Mouse (Mus musculus) T-helper 17 cell (primary cell): ENCODE measurements at regions not wholly inside any gene's neighbourhood (a gene's known extent, or its start where the extent isn't known, plus 50 kb on each side); places are given as distances from the start of the nearest gene placed in this dataset.

Experiments
- in situ Hi-C, 2 experiments: fragments of 300-600 bp; cut with MboI, MseI; formaldehyde crosslinking; loops; 1 replicate in 1 of 2; 2 replicates in 1 of 2; pipeline ENCODE4 v1.15.1; 2025; ENCODE audit warnings: high pct_unique_total_duplicates in 2 of 2

DNA sequence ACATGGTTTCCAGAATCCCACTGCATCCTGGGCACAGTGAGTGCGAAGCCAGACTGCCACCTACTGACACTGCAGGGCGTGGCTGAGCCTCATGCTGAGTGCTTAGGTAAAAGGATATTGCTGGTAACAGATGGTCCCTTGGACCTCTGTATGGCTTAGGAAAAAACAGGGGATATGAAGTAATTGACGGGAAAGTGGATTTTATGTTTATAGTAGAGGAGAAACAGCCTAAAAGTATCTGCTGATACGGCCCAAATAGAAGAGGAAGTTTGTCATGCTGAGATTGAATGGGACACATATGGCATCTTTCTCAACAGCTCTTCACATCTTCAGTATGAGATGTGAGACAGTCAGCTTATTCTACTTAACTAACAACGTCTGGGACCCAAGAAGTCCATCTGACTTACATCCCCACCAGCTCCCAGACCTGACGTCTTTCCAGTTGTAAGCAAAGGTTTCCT lies 182.1 kb downstream of the Rap2a start:
- in situ Hi-C loops, result no loop called here

DNA sequence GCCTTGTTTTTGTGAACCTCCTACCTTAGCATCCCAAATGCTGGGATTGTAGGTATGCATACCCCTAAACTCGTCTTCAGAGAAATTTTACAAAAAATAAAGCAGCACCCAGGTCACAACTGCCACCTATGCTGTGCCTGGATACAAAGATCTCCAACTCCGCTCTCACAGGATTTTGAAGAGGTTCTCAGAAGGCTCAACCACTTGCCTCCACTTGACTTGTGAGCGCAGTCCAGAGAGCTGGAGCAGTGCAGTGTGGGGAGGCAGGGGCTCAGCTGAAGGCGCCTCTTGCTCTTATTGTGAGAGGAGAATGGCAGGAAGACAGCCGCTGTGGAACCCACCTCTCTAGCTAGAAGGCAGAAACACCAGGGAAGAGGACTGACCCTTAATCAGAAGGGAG lies 182.9 kb downstream of the Rap2a start:
- in situ Hi-C loops, result no loop called here

DNA sequence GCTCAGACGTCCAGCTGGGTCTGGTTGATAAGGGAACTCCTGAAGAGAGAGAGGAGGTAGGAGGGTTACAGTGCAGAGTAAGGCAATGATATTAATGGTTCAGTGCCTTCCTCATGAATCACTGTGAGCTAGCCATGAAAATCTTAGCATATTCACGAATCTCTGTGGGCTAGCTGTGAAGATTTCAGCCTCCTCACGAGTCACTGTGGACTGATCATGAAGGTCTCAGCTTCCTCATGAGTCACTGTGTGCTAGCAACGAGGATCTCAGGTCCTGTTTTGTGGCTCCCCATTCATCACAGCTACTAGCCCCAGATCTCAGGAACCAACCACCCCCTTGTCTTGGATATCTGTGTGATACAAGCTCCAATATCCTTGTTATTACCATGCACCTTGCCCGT lies 191.4 kb downstream of the Rap2a start:
- in situ Hi-C loops, result loop anchor here in 1 of 2 experiments (5.0 kb wide), 1 partner anchor 417 kb away; no protein-coding TSS in a partner anchor

DNA sequence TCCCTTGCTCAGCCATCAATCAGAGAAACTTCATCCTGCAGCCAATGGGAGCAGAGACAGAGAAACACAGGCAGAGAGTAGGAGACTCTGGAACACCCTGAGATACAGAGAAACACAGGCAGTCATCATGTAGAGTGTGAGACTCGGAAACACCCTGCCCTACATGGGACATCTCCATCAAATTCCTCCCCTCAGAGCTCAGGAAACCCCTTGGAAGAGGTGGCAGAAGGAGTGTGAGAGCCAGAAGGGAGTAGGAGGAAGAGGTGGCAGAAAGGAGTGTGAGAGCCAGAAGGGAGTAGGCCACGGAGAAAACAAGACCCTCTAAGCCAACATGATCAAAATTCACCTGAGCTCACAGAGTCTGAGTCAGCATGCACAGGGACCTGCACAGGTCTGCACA lies 197.5 kb downstream of the Rap2a start:
- in situ Hi-C loops, result no loop called here

DNA sequence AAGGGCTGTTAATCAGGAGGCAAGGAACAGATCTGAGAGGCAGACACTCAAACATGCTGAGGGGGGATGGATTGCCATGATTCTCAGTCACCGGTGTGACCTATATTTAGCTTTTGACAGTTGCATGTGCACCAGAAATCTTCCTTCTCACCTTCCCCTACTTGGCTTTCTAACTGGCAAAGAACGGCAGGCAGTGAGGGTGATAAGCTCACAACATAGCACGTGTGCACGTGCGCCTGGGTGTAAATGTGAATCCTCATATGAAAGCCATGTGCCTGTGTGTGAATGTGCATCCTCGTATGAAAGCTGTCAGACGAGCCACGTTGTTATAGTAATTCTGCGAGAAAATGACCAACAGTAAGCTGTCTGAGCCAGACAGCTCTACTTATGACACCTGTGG lies 200.3 kb downstream of the Rap2a start:
- in situ Hi-C loops, result no loop called here

DNA sequence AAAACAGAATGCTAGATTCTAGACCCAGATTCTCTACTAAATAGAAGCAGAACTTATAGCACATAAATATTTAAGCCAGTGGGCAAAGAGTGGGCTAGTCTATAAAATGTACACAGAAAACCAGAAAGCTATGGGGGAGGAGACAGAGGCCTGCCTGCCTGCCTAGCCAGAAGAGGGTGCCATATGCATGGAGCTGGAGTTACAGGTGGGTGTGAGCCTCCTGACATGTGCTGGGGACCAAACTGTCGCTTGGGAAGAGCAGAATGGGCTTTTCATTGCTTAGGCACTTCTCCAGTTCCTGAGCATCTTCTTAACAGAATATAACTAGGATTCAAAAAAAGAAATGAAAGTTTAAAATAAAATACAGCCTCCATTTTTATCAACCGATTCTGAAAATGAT lies 200.8 kb downstream of the Rap2a start:
- in situ Hi-C loops, result no loop called here

DNA sequence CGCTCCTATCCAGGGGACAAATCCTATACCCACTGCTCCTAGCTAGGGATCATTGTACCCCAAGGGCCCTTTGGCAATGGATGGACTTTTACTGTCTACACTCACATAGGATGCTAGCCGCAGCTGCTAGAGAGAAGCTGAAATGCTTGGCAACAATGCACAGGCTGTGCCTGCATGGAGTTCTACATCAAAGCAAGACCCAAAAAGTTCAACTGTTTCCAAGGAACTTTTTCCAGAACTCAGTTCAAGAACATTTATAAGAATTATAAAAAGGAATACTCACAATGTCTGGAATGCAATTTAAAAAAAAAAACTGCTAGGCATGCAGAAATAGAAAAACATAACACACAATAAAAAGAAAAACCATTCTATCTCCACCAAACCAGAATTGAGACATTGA lies 202.0 kb downstream of the Rap2a start:
- in situ Hi-C loops, result no loop called here

DNA sequence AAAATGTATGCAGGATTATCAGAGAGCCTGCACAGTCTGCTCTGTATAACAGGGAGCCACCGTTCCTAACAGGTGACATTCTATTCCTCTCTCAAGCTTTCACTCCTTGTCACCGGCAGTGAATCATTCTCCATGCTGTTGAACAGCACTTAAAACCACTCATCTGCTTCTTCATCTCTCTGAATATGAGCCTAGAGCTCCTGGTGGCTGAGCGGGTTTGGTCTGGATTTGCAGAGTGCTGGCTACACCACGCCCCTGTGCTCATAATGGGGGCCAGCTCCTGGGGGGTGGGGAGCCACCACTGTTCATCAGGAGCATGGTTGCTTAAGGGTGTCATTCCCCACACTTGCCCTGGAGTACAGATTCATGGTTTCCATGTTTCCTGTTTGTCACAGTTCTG lies 207.0 kb downstream of the Rap2a start:
- in situ Hi-C loops, result no loop called here

DNA sequence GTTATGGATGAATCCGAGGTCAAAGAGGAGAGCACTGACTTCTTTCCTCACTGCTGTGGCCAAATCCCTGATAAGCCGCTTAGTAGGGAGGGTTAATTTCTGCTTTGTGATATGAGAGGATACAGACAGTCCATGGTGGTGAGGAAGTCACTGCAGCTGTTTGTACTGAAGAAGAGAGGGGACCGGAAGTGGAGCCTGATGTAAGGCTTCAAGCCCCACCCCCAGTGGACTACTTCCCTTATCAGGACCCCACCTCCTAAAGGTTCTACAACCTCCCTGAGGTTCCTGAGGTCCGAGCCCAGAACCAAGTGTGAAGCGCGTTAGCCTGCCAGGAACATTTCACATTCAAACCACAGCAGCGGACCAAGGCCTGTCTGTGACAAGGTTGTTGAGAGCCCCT lies 207.6 kb downstream of the Rap2a start:
- in situ Hi-C loops, result no loop called here

DNA sequence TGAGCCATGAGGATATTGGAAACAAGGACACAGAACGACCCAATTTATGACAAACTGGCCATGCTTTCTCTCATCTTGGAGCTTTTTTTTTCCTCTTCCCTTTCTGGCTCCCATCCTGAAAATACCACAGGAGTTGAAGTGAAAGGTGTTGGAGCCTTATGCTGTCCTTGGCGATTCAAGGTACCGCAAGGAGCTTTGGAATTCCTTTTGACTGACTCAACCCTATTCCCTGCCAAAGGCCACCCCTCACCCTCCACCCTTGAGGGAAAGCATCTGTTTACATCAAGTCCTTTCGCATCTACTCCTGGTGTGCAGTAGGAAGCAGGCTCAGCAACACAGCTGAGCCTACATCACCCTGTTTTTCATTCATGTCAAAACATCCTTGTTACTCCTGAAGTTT lies 208.5 kb downstream of the Rap2a start:
- in situ Hi-C loops, result no loop called here

DNA sequence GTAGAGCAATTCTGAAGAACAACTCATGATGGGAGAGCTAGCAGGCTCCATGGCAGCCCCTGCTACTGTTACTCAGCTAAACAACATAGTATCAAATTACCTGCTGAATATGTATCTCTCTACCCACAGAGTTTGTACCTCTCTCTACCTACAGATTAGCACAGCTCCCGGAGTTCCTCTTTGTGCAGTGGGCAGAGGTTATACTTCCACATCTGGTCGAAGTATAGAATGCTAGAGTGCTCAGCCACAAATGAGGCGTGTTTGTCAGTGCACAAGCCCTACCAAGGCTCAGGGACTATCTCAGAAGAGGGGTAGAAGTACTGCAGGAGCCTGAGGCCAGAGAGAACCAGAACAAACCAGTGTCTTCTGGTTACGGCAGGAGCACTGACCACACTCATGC lies 211.6 kb upstream of the Ipo5 start:
- in situ Hi-C loops, result no loop called here

DNA sequence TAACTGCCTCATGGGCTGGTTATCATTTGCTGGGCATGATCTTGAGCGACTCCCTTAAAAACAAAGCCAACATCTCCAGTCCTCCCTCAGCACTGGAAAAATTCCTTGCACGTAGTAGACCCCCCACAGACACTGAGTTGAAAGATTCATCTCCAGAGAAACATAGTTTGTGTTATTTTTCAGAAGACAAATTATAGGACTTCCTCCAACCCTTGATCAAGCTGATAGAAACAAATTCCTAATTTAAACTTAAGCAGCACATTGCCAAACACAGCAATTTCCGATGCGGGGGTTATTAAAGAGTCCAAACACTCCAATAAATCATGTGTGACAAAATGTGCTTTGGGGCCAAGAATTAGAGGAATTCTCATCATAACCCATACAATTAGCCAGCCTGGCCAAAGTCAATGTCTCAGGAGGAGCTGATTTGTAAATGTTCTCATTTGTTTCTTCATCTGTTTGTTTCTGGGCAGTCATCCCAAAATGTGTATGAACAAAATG lies 205.7 kb upstream of the Ipo5 start:
- in situ Hi-C loops, result no loop called here

DNA sequence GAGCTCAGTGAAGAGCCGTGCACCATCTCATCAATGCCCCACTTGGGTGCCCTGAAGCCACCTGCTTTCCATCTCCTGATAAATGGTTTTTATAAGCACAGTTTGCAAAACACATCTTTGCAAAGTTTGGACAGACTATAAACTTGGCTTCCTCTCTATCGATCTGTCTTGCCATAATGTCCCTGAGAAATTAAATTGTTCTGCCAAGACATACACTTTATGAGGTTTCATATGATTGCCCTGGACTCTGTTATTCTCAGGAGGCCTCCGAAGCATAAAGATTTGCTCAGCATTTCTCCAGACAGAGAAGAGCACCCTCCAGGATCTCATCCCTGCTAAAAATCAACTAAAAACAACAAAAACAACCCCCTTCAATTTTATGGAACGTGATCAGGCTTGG lies 200.2 kb upstream of the Ipo5 start:
- in situ Hi-C loops, result no loop called here

DNA sequence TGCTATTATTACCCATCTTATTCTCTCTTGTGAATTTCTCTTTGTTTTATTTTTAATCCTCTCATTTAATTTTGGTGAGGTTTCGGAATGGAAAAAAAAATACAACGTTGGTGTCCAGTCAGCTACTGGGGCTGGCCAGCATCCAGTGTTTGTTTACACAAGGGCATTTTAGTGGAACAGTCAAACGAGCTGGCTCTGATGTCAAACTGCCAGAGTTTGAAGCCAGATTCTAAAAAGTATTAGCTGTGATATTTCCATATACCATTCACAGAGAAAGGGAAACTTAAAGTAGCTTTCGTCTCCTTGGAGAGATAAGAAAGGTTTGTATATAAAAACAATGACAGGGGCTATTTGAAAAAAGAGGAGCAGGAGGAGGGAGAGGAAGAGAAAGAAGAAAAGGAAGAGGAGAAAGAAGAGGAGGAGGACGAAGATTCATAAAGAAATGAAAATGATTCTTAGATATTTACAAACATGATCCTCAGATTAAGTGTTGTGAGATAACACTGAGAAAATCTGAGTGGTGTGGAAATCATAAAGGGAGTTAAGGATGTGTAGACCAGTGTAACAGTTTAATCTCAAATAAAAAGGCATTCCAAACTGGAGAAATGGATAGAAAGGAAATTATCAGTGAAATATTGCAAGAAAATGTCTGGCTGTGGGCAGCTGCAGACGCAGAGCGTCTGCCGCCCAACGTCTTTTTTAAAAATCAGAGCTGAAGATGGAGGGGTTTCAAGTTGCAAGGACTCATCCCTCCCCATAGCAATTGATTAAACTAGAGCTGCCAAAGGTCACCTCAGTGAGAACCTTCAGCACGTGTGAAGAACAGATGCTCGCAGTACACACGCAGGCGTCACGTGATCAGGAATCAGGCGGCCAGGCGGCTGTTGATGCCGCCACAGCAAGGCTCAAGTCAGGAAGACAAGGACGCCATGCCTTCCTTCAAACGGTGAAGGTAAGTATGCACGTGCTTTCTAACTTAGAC lies 190.3 kb upstream of the Ipo5 start:
- in situ Hi-C loops, result no loop called here

DNA sequence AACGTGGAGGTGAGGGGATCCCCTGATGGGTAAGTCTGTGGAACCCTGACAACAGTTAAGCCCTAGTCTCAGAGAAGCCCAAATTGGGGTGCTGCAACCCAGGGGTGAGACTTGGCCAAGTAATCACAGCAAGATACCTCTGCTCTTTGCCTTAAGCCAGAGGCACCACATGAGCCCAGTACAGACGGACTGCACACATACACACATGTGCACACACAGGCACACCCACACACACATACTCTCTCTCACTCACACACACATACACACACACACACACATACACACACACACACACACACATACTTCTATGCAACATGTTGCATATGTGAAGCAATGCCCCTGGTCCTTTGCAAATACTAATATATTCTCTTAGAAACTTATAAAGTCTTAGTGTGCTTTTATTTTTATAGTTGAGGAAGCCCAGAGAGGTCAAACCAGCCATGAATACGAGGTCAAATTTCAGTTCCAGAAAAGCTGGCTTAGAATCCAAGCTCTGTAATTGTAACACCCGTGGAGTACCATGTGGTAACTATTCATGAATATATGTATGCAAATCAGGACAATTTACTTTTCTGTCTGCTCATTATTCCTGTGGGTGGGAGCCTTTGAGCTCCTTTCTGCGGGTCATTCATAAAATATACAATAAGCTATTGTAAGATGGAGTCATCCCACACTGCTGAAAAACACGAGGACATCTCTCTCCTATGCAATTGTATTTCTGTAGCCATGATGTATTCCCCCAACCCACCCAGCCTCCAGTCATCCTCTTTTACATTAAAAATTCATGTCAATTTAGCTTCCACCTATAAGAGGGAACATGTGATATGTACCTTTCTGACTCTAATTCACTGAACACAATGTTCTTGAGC lies 189.2 kb upstream of the Ipo5 start:
- in situ Hi-C loops, result no loop called here

DNA sequence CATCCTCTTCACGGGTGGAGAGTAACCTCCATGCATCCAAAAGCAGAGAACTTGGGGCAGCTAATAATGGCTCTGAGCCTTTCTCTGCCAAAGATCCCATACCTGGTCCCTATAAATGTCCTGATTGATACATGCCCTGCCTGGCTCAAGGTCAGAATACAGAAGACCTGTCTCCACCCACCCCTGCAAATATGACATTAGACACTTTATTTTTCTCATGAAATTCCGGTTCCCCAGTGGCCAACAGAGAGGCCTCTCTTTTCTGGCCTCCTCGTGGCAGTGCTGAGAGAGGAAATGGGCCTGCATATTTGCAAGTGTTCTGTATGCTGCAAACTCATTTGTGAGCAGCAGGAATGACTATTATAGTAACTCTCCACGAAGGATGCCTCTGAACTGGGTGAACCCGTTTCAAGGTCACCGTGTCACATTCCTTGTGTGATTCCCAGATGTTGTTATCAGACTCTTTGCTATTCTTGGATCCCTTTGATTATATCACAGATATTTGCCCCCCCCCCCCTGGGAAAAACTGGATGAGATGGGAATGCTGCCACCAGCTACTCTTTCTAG lies 188.4 kb upstream of the Ipo5 start:
- in situ Hi-C loops, result no loop called here

DNA sequence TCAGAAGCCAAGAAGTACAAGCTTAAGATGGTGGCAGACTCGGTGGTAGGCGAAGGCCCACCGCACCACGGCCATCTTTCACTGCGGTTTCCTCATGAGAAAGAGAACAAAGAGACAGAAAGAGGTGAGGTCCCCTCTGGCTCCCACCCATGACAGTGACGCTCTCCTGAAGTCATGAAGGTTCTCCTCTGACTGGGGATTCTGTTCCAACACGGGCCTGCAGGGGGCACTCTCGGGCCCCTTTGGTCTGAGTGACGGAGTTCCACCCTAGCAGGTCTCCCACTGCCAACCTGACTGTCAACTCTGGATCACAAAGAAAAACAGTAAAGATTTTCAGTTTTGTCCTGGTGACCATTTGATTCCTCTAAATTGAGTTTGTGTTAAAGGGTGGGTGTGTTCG lies 182.9 kb upstream of the Ipo5 start:
- in situ Hi-C loops, result no loop called here

DNA sequence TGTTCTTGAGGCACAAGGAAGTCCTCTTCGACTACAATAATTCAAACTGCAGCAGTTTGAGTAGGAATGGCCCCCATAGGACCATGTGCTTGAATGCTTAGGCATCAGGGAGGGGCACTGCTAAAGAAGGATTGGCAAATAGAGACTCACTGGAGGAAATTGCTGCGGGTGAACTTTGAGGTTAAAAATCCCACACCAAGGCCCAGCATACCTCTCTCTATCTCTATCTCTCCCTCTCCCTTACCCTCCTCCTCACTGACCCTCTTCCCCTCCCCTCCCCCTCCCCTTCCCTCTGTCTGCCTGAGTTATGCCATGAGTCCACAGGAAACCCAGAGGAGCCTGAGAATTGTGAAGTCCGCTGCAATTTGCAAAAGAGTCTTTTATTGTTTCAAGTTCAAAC lies 180.8 kb upstream of the Ipo5 start:
- in situ Hi-C loops, result no loop called here

DNA sequence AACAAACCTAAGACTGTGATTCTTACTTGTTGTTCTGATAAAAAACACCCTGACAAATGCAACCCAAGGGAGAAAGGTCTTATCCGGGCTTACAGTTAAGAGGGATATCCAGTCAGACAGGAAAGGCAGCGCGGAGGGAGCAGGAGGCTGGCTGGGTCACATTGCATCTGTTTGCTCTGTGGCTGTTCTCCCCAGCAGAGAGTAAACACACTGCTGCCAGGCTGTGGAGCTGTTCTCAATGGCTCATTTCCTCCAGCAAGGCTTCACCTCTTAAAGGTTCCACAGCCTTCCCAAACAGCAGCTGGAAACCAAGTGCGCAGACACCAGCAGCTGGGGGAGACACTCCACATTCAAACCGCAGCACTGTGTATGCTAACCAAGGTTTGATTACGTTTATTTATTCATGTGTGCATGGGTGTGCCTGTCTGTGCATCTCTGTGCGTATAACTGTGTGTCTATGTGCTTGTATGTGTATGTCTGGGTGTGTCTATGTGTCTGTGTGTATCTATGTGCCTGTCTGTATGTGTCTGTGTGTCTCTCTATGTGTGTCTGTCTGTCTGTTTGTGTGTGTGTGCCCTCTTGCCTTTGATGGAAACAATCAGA lies 179.2 kb upstream of the Ipo5 start:
- in situ Hi-C loops, result no loop called here

DNA sequence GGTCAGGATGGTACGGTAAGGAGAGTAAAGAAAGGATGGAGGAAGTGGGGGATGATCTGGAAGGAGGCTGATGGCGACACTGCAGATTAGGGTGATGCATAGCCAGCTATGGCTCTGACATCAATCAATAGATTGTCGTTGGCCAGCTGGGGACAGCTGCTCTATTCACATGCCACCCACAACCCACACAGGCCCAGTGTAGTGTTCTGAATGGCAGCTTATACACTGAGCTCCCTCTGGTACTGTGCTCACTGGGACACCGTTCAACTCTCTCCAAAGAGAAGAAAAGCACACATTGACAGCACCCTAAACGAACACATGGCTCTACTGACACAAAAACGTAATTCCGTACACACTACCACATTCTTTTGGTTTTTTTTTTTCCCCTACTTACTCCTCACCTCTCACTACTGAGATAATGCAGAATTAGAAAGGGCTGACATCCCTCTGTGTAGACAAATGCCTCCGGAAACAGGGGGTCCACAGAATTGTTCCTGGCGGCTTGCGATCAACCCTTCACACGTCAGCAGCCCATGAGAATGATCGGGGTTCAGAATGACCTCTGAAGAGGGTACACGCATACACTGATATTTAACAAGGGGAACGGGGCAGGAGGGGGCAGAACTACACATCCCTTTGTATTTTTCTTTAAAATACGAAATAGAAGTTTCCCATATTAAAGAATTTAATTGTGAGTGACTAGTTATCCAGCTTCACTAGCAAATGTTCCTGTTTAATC lies 178.5 kb upstream of the Ipo5 start:
- in situ Hi-C loops, result no loop called here
